Mouse (Mus musculus) adrenal gland, postnatal 10 days (tissue): ENCODE results near the gene Ano4. TPM values are rescaled to one million over a fixed set of nuclear protein-coding genes. Genes with fewer than 3 reads are reported as not detected.

Source experiments
- DNase-seq: peaks from one replicate; pipeline ENCODE4 v3.0.0; 2021; ENCODE audit warnings: mixed read lengths
- total RNA-seq, 2 experiments: library from RNA; stranded (reverse); gene quantifications; 2 replicates each; pipeline ENCODE4 v1.2.3; 2021

Ano4 gene
- total RNA-seq, 2 experiments from 2014 or later = 0.90 to 1.6 TPM

DNA sequence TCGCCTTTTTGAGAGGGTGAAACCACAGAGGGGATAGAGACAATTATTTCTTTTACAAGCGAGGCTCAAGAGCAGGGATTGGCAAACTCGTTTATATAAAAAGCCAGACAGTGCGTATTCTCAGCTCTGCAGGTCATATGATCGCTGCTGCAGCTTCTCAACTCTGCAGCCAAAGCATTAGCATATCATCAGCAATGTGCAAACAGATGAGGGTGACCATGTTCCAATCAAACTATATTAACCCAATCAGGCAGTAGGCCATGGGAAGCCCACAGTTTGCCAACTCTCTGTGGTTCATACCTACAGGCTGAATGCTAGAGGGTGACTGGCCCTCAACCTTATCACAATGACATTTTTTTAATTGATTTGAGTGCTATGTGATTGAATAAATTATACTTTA, 64.2 kb downstream of the Ano4 start:
- DNase-seq = no peak

GRCm38 (mm10) chr10:89273001-89273680, 71.4 kb downstream of the Ano4 start:
- no peak for DNase-seq

DNA sequence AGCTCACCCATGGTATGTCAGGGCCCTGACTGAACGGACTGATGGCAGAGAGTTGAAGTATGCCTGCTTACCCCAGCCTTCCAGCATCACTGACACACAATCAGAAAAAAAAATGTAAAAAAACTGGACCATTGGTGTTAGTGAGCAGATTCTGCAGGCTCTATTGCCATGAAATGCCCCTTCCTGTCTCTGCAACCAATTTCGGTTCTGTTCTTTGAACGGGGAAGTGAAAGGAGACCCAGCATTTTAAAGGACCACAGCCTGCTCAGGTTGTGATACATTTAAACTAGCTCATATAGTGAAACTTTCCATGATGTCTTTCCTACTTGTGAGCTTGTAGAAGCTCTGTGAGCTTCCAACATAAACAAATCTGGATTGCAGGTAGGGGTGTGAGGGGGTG, 77.2 kb downstream of the Ano4 start:
- DNase-seq = no peak

DNA sequence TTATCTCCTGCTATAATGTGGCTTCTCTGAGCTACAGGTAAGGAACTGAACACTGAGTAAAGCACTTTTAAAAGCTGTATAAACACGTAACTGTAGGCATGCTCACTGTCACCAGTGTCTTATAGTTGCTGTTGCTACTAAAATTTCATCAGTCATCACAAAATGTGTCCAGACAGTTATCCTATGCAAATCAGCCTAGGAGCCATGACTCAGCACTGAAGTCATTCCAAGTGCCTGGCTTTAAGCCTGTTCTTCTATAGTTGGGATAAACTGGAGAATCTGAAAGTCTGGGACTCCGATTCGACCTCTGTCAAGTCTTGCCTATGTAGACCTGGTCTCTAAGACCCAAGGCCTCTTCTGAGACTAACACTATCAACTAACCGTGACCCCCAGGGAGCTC, 81.2 kb downstream of the Ano4 start:
- no peak for DNase-seq

DNA sequence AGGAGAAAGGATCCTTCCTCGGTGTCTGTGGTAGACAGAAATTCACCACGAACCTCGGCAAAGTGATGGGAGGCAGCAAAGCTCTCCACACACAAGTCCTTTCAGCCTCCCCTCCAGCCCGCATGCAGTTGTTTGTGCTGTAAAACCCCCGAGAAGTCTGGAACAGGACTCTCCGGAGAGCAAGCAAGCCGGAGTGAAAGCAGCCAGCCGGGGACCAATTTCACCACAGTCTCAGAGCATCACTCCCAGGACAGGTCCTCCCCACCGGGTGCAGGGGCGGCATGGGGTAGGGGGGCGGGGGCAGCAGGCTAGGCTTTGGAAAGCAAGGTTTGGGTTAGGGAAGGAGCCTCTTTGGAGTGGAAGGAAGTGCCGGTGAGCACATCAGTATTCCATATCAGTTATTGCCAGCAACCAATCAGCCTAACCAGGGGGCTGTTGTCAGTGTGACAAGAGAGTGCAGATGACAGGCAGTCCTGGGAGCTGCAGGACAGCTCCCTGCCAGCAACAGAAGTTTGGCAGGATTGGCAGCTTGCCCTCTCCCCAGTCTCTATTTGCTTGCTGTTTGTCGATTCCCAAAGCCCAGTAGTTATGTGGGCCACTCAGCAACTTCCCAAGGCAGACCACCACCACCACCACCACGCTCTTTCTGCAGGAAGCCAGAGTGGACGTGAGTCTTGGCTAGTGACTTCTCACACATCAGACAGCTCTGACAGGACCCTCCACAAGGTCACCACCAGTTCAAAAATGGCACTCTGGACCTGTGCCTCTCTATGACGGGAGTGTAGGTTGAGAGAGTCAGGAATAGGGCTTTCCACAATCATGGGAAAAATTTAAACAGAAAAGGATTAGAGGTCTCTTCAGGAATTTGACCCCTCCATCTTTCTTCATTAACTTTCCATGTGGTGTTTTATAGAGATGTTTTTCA, 86.8 kb downstream of the Ano4 start:
- DNase-seq = peak; percentile 10

- DNase-seq = peak; percentile 1
Measured at GRCm38 (mm10) chr10:89256762-89257456, 87.7 kb downstream of the Ano4 start.

GRCm38 (mm10) chr10:89254765-89255164, 89.8 kb downstream of the Ano4 start:
- DNase-seq = no peak

- no peak for DNase-seq
Measured at GRCm38 (mm10) chr10:89253799-89254198, 90.8 kb downstream of the Ano4 start.

GRCm38 (mm10) chr10:89252636-89253035, 91.9 kb downstream of the Ano4 start:
- no peak for DNase-seq

- no peak for DNase-seq
Measured at GRCm38 (mm10) chr10:89243808-89244207, 100.8 kb downstream of the Ano4 start.

DNA sequence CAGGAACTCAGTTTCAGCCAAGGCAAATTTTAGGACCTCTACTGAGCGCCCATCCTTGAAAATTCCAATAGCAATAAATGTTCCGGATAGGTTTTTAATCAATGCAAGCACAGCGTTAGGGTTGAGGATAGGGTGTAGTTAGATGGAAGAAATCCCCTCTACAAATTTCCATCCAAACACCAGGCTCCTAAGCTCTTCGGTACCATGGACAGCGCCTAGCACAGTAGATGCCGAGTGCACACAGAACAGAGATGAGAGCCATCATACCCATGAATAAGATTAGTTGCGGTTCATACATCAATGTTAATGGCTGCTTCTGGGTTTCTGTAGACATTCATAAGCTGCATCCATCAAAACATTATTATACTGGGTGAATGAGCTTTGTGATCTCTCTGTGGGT, 120.0 kb downstream of the Ano4 start:
- DNase-seq = peak; percentile 73

- DNase-seq = no peak
Measured at GRCm38 (mm10) chr10:89222284-89222989, 122.1 kb downstream of the Ano4 start.

DNA sequence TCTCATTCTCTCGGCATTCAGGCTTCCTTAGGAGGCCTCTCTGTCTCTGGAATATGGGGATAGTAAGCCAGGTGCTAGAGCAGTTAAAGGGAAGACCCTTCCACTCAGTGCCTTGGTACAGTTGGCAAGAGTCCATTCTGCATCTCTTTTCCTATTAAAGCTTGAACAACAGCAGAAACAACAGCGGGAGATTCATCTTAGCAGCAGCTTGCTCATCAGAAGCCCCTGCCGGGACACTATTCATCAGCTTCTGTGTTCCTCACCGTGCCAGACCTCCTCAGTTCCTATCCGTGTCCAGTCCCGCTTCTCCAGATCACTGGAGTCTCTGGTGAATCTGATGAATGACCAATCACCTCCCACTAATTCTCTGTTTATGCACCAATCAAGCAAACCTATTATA, 128.5 kb downstream of the Ano4 start:
- DNase-seq = no peak

GRCm38 (mm10) chr10:89205858-89206257, 138.7 kb downstream of the Ano4 start:
- DNase-seq = peak; percentile 49

GRCm38 (mm10) chr10:89196444-89196843, 148.1 kb downstream of the Ano4 start:
- no peak for DNase-seq

GRCm38 (mm10) chr10:89195068-89195467, 149.5 kb downstream of the Ano4 start:
- DNase-seq = no peak

GRCm38 (mm10) chr10:89194440-89194839, 150.1 kb downstream of the Ano4 start:
- no peak for DNase-seq

DNA sequence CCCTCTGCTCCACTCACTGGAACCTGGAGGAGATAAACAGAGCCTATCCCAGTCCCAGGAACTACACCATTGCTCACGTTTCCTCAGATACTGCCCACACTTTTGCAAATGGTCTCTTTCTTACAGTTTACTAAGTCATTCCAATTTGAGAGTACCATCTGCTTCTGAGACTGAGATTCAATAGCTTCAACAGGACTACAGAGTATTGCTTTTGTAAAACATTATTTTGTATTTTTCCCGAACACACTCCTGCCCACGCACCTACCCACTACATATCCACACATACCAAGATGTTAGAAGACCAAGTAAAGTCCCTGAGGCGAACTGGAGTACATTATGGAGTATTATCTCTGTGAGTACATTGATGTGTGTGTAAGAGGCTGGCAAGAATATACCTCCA, 166.6 kb downstream of the Ano4 start:
- DNase-seq = no peak

DNA sequence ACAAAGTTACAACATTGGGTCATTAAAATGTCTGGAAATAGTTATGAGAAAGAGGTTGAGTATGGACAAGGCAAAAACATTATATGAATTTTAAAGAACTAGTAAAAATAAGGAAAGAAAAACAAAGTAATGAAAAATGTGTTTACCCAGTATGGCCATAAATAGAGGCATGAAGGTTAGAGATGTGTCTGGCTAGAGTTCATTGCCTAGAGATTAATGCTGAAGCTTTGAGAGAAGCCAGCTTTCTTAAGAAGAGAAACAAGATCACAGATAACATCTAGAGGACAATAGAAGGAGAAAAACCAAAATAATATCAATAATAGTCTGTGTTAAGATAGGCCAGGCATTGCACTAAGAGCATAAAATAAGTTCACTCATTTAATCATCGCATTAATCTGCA, 180.0 kb downstream of the Ano4 start:
- no peak for DNase-seq

DNA sequence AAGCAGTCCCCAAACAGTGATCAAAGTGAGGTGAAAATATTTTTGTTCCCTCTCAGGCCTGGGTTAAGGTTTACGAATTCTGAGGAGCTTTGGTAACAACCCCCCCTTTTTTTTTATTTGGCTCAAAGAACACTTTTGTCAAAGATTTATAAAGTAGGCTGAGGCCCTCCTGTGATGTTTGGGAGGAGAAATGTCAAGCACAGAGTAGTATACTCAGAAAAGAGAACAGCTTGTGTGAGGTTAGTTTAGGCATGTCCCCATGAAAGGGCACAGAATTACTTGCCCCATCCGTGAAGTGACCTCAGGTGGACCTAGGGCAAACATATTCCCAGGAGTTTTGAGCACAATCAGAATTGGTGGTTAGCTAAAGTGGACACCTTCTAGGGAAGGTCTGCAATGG, 189.1 kb downstream of the Ano4 start:
- DNase-seq = no peak

- DNase-seq = peak; percentile 24
Measured at GRCm38 (mm10) chr10:89154797-89155465, 189.6 kb downstream of the Ano4 start.

DNA sequence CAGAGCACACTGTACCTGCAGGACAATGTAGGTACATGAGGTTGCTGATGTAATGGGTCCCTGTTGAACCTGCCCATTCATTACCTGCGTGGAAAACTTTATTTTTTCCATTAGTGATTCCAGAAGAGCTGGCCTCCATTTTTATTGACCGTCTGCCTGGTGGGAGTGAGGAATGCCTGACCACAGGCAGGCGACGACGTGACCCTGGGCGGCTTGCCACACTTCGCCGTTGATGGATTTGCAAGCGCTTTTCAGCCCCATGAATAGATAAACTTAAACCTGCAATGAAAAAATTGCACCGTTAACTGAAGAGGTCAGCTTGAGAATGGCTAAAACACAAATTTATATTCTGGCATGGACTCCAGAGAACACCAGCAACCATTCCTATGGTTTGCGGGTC, 195.4 kb downstream of the Ano4 start:
- peak; percentile 28 for DNase-seq
